Mouse (Mus musculus): ENCODE results near the gene Ros1.

DNA sequence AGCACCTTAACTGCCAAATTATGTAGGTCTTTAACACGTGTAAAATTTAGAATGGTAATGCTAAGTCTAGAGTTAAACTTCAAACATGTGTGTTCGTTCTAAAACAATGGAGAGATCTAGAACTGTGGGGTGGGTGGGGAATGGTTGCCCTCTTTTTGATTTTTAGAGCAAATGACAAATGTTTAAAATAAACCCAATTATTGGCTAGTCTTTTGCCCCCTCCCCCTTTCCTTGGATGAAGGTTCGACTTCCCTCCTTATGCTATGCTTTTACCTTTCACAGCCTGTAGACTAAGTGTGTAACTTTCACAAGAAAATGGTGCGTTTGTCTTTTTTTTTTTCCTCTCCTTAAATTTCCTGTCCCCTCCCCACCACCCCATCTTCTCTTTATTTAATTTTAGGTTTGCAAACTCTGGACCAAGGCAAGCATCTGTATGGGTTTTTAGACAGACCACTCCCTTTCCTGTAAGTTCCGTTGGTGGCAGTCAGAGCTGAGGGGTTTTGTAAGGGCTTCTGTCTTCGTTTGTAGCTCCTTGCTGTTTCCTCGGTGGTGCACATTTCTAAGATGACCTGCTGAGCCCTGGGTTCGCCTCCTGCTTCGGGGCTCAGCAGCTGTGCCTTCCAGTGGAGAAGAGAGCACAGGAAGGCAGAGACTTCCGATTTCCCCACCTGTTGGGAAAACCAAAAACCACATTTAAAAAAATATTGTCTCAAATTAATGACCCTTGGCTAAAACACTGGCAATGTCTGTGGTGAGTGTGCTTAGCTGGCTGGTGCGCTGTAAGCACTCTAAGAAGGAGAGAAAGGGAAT lies 166.3 kb downstream of the Ros1 start:
- TF ChIP-seq HCFC1 (IDR thresholded peaks at IDR 0.05; ENCODE audit: borderline replicate concordance, insufficient read depth, low read length) (no peak), ZNF384 (IDR thresholded peaks at IDR 0.05; ENCODE audit: low read depth, low read length) (no peak), MAFK (IDR thresholded peaks at IDR 0.05; ENCODE audit: insufficient read depth, low read depth, low read length) (no peak), ZC3H11A (IDR thresholded peaks at IDR 0.05; ENCODE audit: borderline replicate concordance, low read depth, low read length) (no peak)

Data from ES-E14 (cell line).